Mouse (Mus musculus) hindbrain, embryonic 11.5 days (tissue): ENCODE measurements around the gene Gabarap. TPM values are rescaled to one million over a fixed set of nuclear protein-coding genes. Genes with fewer than 3 reads are reported as not detected.
A peak's percentile ranks its signal among the peaks of the same experiment; 100 is the strongest.

ENCODE experiments used
- ATAC-seq: fragments of 200-750 bp; cut with Nextera tagmentation; 2 replicates; pipeline ENCODE4 v1.8.0; 2017; ENCODE audit warnings: mild to moderate bottlenecking, moderate TSS enrichment, moderate library complexity; ENCODE audit not compliant: low FRiP score
- DNase-seq: peaks from one replicate; pipeline ENCODE4 v3.0.0-alpha.2; 2015; ENCODE audit warnings: low spot score
- H3K27ac ChIP-seq: fragments of 300-500 bp; sonication (generic); 2 replicates; pipeline ENCODE4 v1.5.1; 2014; ENCODE audit warnings: mild to moderate bottlenecking, low read depth, low read length
- H3K27me3 ChIP-seq: fragments of 300-500 bp; sonication (generic); 2 replicates; pipeline ENCODE4 v1.6.1; 2014; ENCODE audit warnings: mild to moderate bottlenecking, low read length, moderate library complexity, mixed read lengths; ENCODE audit not compliant: control insufficient read depth, insufficient read depth
- H3K36me3 ChIP-seq: fragments of 300-500 bp; sonication (generic); 2 replicates; pipeline ENCODE4 v1.6.1; 2014; ENCODE audit warnings: mild to moderate bottlenecking, low read length, moderate library complexity, mixed read lengths; ENCODE audit not compliant: control insufficient read depth, insufficient read depth
- H3K4me1 ChIP-seq: fragments of 300-500 bp; sonication (generic); replicated peaks from 2 replicates; pipeline ENCODE4 v1.6.1; 2014; ENCODE audit warnings: low read length, mixed read lengths; ENCODE audit not compliant: control insufficient read depth, insufficient read depth
- H3K4me2 ChIP-seq: fragments of 300-500 bp; sonication (generic); replicated peaks from 2 replicates; pipeline ENCODE4 v1.6.1; 2014; ENCODE audit warnings: mild to moderate bottlenecking, low read depth, low read length
- H3K4me3 ChIP-seq: fragments of 300-500 bp; sonication (generic); 2 replicates; pipeline ENCODE4 v1.5.1; 2014; ENCODE audit warnings: low read depth, low read length
- H3K9ac ChIP-seq: fragments of 300-500 bp; sonication (generic); 2 replicates; pipeline ENCODE4 v1.6.1; 2014; ENCODE audit warnings: low read depth, low read length
- H3K9me3 ChIP-seq: fragments of 300-500 bp; sonication (generic); 2 replicates; pipeline ENCODE4 v1.6.1; 2016; ENCODE audit warnings: low read length; ENCODE audit not compliant: control insufficient read depth
- WGBS: fragments of 180-500 bp; shearing (Covaris S2); extraction: QIAGEN DNeasy Blood & Tissue Kit; methylation state at CpG from one replicate; pipeline ENCODE4 v1.1.7; 2014; 5-methylcytosine and 5-hydroxymethylcytosine counted together
- microRNA counts: library from miRNA; unstranded; fragments of <30 nt; microRNA quantifications from one replicate; lab custom pipeline; 2015
- polyA plus RNA-seq: library from polyadenylated mRNA; unstranded; fragments of >200 nt; fragmentation: Nextera tagmentation; extraction: Ambion mirVana; gene quantifications from 2 replicates; pipeline ENCODE4 v1.2.1, GENCODE M21; 2014

Gabarap gene
- polyA plus RNA-seq, 1 experiment from 2014 or later, result 643 TPM

DNA sequence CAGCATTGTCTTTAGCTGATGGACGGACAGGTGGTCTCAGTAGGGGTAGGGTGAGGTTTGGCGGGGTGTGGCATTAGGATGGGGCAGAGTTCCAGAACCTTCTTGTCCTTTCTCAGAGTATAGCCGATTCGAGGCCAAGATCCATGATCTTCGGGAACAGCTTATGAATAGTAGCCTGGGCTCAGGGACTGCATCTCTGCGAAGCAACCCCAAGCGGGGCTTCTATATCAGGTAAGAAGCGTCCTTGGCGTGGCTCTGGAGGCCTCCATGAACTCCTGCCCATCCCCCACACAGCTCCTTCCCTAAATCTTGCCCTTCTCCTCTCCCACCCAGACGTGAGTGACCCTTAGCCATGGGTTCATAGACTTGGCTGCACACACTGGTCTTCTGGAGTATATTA lies 48.7 kb downstream of the Gabarap start:
- ATAC-seq, result no peak
- Histone ChIP-seq H3K9me3 (no peaks in the 10 kb centered on the region), H3K27me3 (no peaks in the 10 kb centered on the region), H3K4me3 (no peak overlapping the region), H3K4me1 (no peaks in the 10 kb centered on the region), H3K27ac (no peak overlapping the region), H3K4me2 (no peak overlapping the region), H3K9ac (no peak overlapping the region), H3K36me3 (peaks cover 2% of the 10 kb centered on the region; the same call in 1 of the 2 replicates)
- WGBS, result 92% methylated on average over 10 of the region's 10 CpGs
- no peak for DNase-seq

DNA sequence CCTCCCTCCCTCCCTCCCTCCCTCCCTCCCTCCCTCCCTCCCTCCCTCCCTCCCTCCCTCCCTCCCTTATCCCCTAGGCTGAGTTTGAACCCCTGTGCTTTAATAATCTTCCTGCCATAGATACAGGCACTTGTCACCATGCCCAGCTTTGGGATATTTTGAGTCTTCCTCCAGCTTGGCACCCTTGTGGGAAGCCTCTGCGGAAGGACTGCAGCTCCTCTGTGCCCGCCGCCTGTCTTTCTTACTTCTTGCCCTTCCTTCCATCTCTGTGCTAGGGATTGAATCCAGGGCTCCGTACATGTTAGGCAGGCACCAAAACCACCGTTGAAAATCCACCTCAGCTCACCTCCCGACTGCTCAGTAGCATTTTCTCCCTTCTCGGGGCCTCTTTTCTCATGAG lies 49.2 kb downstream of the Gabarap start:
- ATAC-seq (no peak), DNase-seq (no peak)
- peaks cover 2% of the 10 kb centered on the region; the same call in 1 of the 2 replicates for H3K36me3 ChIP-seq
- no peaks in the 10 kb centered on the region for H3K9me3 ChIP-seq
- WGBS, result 94% methylated on average over 7 of the region's 7 CpGs
- H3K27me3 ChIP-seq, result no peaks in the 10 kb centered on the region
- no peaks in the 10 kb centered on the region for H3K4me1 ChIP-seq
- H3K4me3 ChIP-seq, result no peak overlapping the region
- H3K9ac ChIP-seq, result no peak overlapping the region
- no peak overlapping the region for H3K27ac ChIP-seq
- no peak overlapping the region for H3K4me2 ChIP-seq

DNA sequence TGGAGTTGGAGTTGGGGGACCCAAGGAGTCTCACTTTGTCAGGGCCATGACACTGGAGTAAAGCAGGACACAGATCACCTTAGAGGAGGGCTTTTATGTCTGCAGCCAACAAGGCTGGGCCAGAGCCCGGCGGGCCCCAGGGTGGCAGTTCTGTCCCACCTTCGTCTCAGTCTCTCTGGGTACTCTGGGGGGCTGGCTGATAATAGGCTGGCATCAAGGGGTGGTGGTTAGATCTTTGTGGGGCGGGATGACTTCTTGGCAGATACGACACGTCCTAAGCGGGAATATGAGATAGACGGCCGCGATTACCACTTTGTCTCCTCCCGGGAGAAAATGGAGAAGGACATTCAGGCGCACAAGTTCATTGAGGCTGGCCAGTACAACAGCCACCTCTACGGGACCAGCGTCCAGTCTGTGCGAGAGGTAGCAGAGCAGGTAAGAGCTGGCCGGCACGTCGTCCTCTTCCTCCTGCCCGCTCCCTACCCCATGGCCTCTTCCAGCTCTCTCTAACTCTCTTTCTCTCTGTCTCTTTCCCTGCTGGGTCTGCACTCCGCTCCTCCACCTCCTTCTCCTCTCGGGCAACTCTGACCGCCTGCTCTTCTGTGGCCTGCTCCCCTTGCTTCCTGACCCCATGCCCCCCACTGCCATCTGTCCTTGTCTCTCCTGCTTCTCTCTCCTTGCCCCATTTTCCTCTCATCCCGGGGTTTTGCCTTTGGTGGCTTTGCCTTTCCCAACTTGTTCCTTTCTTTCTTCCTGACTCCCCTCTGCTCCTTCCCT lies 51.6 kb downstream of the Gabarap start:
- whole genome bisulfite sequencing, result 91% methylated on average over 22 of the region's 23 CpGs
- Histone ChIP-seq H3K9me3 (no peaks in the 10 kb centered on the region), H3K4me2 (no peak overlapping the region), H3K4me3 (no peak overlapping the region), H3K9ac (no peak overlapping the region), H3K27me3 (no peaks in the 10 kb centered on the region), H3K27ac (no peak overlapping the region), H3K4me1 (no peaks in the 10 kb centered on the region), H3K36me3 (peaks cover 2% of the 10 kb centered on the region; the same call in 1 of the 2 replicates)
- DNase-seq, result no peak
- no peak for ATAC-seq

DNA sequence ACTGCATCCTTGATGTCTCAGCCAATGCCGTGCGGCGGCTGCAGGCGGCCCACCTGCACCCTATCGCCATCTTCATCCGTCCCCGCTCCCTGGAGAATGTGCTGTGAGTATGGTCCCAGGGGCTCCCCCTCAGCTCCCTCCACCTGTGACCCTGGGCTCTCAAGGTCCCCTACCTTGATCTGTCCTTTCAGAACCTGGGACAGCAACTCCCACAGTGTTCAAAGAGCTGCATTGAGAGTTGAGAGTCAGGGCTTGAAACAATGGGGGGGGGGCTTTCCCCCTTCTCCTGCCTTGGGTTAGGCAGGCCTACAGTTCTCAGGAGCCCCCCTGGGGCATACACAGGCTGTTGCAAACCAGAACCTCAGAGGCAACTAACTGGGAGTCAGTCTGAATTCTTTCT lies 52.7 kb downstream of the Gabarap start:
- Histone ChIP-seq H3K4me2 (no peak overlapping the region), H3K27me3 (no peaks in the 10 kb centered on the region), H3K9ac (no peak overlapping the region), H3K4me3 (no peak overlapping the region), H3K9me3 (no peaks in the 10 kb centered on the region), H3K27ac (no peak overlapping the region), H3K4me1 (no peaks in the 10 kb centered on the region), H3K36me3 (peaks cover 2% of the 10 kb centered on the region; the same call in 1 of the 2 replicates)
- ATAC-seq, result no peak
- WGBS, result 81% methylated on average over 7 of the region's 7 CpGs
- DNase-seq, result no peak

MicroRNAs encoded within 50 kb of the gene (microRNA counts, 519-probe panel; counts per million panel counts)
- microRNA mmu-miR-324-3p (lab: Ali Mortazavi, UCI) (not detected), microRNA mmu-miR-324-5p (lab: Ali Mortazavi, UCI) (4,775 counts per million, percentile 61 among the panel's probes with 10 or more counts)

Other genes with a start within 250 kb of the Gabarap start
- gene Polr2a, start 232.5 kb upstream of the Gabarap start, polyA plus RNA-seq, result 46.5 and 50.1 TPM in 2 replicates
- gene Slc35g3, start 229.2 kb upstream of the Gabarap start, polyA plus RNA-seq, result 0.57 and 1.1 TPM in 2 replicates
- 1.3 and 1.7 TPM in 2 replicates for gene Zbtb4, start 225.2 kb upstream of the Gabarap start, polyA plus RNA-seq
- gene Chrnb1, start 195.2 kb upstream of the Gabarap start, polyA plus RNA-seq, result 1.2 and 1.5 TPM in 2 replicates
- 2.2 and 2.8 TPM in 2 replicates for gene Fgf11, start 189.3 kb upstream of the Gabarap start, polyA plus RNA-seq
- 0.83 and 0.93 TPM in 2 replicates for gene Tmem102, start 185.5 kb upstream of the Gabarap start, polyA plus RNA-seq
- gene Gm39566, start 175.8 kb upstream of the Gabarap start, polyA plus RNA-seq, result not detected in 2 replicates
- not detected in 2 replicates for gene Spem2, start 172.7 kb upstream of the Gabarap start, polyA plus RNA-seq
- 0.17 and 0.38 TPM in 2 replicates for gene Spem1, start 169.0 kb upstream of the Gabarap start, polyA plus RNA-seq
- gene Nlgn2, start 153.4 kb upstream of the Gabarap start, polyA plus RNA-seq, result 11.5 and 16.1 TPM in 2 replicates
- gene Tmem256, start 152.6 kb upstream of the Gabarap start, polyA plus RNA-seq, result 268 and 276 TPM in 2 replicates
- 62.2 and 62.6 TPM in 2 replicates for gene Plscr3, start 144.8 kb upstream of the Gabarap start, polyA plus RNA-seq
- gene Tnk1, start 132.4 kb upstream of the Gabarap start, polyA plus RNA-seq, result 0.52 TPM in 1 of 2 replicates, not detected in the other
- gene Tmem95, start 113.1 kb upstream of the Gabarap start, polyA plus RNA-seq, result not detected in 2 replicates
- 2.3 and 2.4 TPM in 2 replicates for gene Kctd11, start 109.7 kb upstream of the Gabarap start, polyA plus RNA-seq
- 0.45 and 1.4 TPM in 2 replicates for gene Acap1, start 95.6 kb upstream of the Gabarap start, polyA plus RNA-seq
- 14.5 and 14.7 TPM in 2 replicates for gene 2810408A11Rik, start 90.2 kb upstream of the Gabarap start, polyA plus RNA-seq
- gene Neurl4, start 90.1 kb upstream of the Gabarap start, polyA plus RNA-seq, result 15.0 and 20.6 TPM in 2 replicates
- gene Gps2, start 77.3 kb upstream of the Gabarap start, polyA plus RNA-seq, result 84.3 and 89.0 TPM in 2 replicates
- gene Eif5a, start 69.2 kb upstream of the Gabarap start, polyA plus RNA-seq, result 1,842 and 1,860 TPM in 2 replicates
- gene Ybx2, start 55.3 kb upstream of the Gabarap start, polyA plus RNA-seq, result 3.1 and 4.8 TPM in 2 replicates
- 7.9 and 9.6 TPM in 2 replicates for gene Slc2a4, start 43.0 kb upstream of the Gabarap start, polyA plus RNA-seq
- gene Cldn7, start 26.4 kb upstream of the Gabarap start, polyA plus RNA-seq, result 8.2 and 8.4 TPM in 2 replicates
- 23.8 and 26.8 TPM in 2 replicates for gene Ctdnep1, start 10.0 kb upstream of the Gabarap start, polyA plus RNA-seq
- 154 and 163 TPM in 2 replicates for gene Elp5, start 8.6 kb upstream of the Gabarap start, polyA plus RNA-seq
- 56.7 and 57.5 TPM in 2 replicates for gene Phf23, start 4.6 kb downstream of the Gabarap start, polyA plus RNA-seq
- 24.6 and 27.2 TPM in 2 replicates for gene Dvl2, start 9.5 kb downstream of the Gabarap start, polyA plus RNA-seq
- 45.1 and 52.1 TPM in 2 replicates for gene Acadvl, start 24.3 kb downstream of the Gabarap start, polyA plus RNA-seq
- gene Dlg4, start 25.8 kb downstream of the Gabarap start, polyA plus RNA-seq, result 13.2 and 18.7 TPM in 2 replicates
- gene Asgr1, start 62.9 kb downstream of the Gabarap start, polyA plus RNA-seq, result 0.29 and 0.40 TPM in 2 replicates
- gene Asgr2, start 101.5 kb downstream of the Gabarap start, polyA plus RNA-seq, result not detected in 2 replicates
- gene Mgl2, start 139.2 kb downstream of the Gabarap start, polyA plus RNA-seq, result 0.42 TPM in 1 of 2 replicates, not detected in the other
- 0.32 and 1.4 TPM in 2 replicates for gene Clec10a, start 165.1 kb downstream of the Gabarap start, polyA plus RNA-seq
- 0.40 and 0.51 TPM in 2 replicates for gene Slc16a11, start 221.6 kb downstream of the Gabarap start, polyA plus RNA-seq
- 10.9 and 14.3 TPM in 2 replicates for gene Slc16a13, start 229.9 kb downstream of the Gabarap start, polyA plus RNA-seq
- gene Bcl6b, start 238.7 kb downstream of the Gabarap start, polyA plus RNA-seq, result 5.0 and 5.9 TPM in 2 replicates
- gene 0610010K14Rik, start 246.8 kb downstream of the Gabarap start, polyA plus RNA-seq, result 229 and 230 TPM in 2 replicates
- 10.2 and 11.6 TPM in 2 replicates for gene Gm21988, start 248.7 kb downstream of the Gabarap start, polyA plus RNA-seq
- 146 and 147 TPM in 2 replicates for gene Rnasek, start 248.7 kb downstream of the Gabarap start, polyA plus RNA-seq